Mouse (Mus musculus) midbrain, embryonic 14.5 days (tissue): ENCODE results near the gene Bbs9. TPM values are rescaled to one million over a fixed set of nuclear protein-coding genes. Genes with fewer than 3 reads are reported as not detected.

Source experiments
- ATAC-seq: fragments of 200-750 bp; cut with Nextera tagmentation; 2 replicates; pipeline ENCODE4 v1.8.0; 2017; ENCODE audit warnings: moderate number of reproducible peaks, moderate library complexity; ENCODE audit not compliant: low FRiP score, low TSS enrichment
- DNase-seq: peaks from one replicate; pipeline ENCODE4 v3.0.0-alpha.2; 2015
- H3K27ac ChIP-seq: fragments of 300-500 bp; sonication (generic); replicated peaks from 2 replicates; pipeline ENCODE4 v1.5.1; 2014; ENCODE audit warnings: mild to moderate bottlenecking, low read depth, low read length, moderate library complexity
- H3K27me3 ChIP-seq: fragments of 300-500 bp; sonication (generic); 2 replicates; pipeline ENCODE4 v1.6.1; 2014; ENCODE audit warnings: low read length, control low read depth, mixed read lengths; ENCODE audit not compliant: control insufficient read depth, insufficient read depth
- H3K36me3 ChIP-seq: fragments of 300-500 bp; sonication (generic); 2 replicates; pipeline ENCODE4 v1.6.1; 2014; ENCODE audit warnings: low read length, control low read depth; ENCODE audit not compliant: control insufficient read depth, insufficient read depth
- H3K4me1 ChIP-seq: fragments of 300-500 bp; sonication (generic); 2 replicates; pipeline ENCODE4 v1.6.1; 2014; ENCODE audit warnings: mild to moderate bottlenecking, antibody characterized with exemption, low read length, control low read depth; ENCODE audit not compliant: control insufficient read depth, insufficient read depth
- H3K4me2 ChIP-seq: fragments of 300-500 bp; sonication (generic); 2 replicates; pipeline ENCODE4 v1.6.1; 2014; ENCODE audit warnings: mild to moderate bottlenecking, low read length, moderate library complexity
- H3K4me3 ChIP-seq: fragments of 300-500 bp; sonication (generic); replicated peaks from 2 replicates; pipeline ENCODE4 v1.5.1; 2014; ENCODE audit warnings: low read depth, low read length
- H3K9ac ChIP-seq: fragments of 300-500 bp; sonication (generic); replicated peaks from 2 replicates; pipeline ENCODE4 v1.6.1; 2014; ENCODE audit warnings: mild to moderate bottlenecking, low read length, moderate library complexity
- H3K9me3 ChIP-seq: fragments of 300-500 bp; sonication (generic); 2 replicates; pipeline ENCODE4 v1.6.1; 2016; ENCODE audit warnings: low read length, control low read depth, mixed read lengths; ENCODE audit not compliant: control insufficient read depth
- WGBS: fragments of 180-500 bp; shearing (Covaris S2); extraction: QIAGEN DNeasy Blood & Tissue Kit; methylation state at CpG from one replicate; pipeline ENCODE4 v1.1.7; 2014; 5-methylcytosine and 5-hydroxymethylcytosine counted together
- polyA plus RNA-seq: library from polyadenylated mRNA; unstranded; fragments of >200 nt; fragmentation: Nextera tagmentation; extraction: Ambion mirVana; gene quantifications from 2 replicates; pipeline ENCODE4 v1.2.1, GENCODE M21; 2014

The Bbs9 gene
- polyA plus RNA-seq, 1 experiment from 2014 or later: 24.2 TPM

GRCm38 (mm10) chr9:22754081-22754672 lies 278.7 kb downstream of the Bbs9 start:
- H3K9ac ChIP-seq: no peak overlapping the region
- H3K4me1 ChIP-seq: no peaks in the 10 kb centered on the region
- H3K9me3 ChIP-seq: 0 out of 2 replicates have a peak, but pooled peaks cover 5% of the 10 kb centered on the region
- DNase-seq (no peak), ATAC-seq (no peak)
- no peak overlapping the region for H3K4me3 ChIP-seq
- H3K4me2 ChIP-seq: no peak overlapping the region
- H3K27ac ChIP-seq: no peak overlapping the region
- H3K27me3 ChIP-seq: no peaks in the 10 kb centered on the region
- 69% methylated on average over 6 of the region's 6 CpGs for WGBS
- no peaks in the 10 kb centered on the region for H3K36me3 ChIP-seq

- H3K4me3 ChIP-seq: no peak overlapping the region
- H3K9me3 ChIP-seq: no peaks in the 10 kb centered on the region
- ATAC-seq: no peak
- no peaks in the 10 kb centered on the region for H3K36me3 ChIP-seq
- DNase-seq: no peak
- H3K4me1 ChIP-seq: no peaks in the 10 kb centered on the region
- no peak overlapping the region for H3K9ac ChIP-seq
- no peak overlapping the region for H3K4me2 ChIP-seq
- 77% methylated on average over 3 of the region's 3 CpGs for WGBS
- no peak overlapping the region for H3K27ac ChIP-seq
- H3K27me3 ChIP-seq: no peaks in the 10 kb centered on the region
Measured at GRCm38 (mm10) chr9:22758487-22758886, 283.0 kb downstream of the Bbs9 start.

- WGBS: 67% methylated on average over 3 of the region's 3 CpGs
- no peak for ATAC-seq
Measured at GRCm38 (mm10) chr9:22759241-22759640, 283.7 kb downstream of the Bbs9 start.

DNA sequence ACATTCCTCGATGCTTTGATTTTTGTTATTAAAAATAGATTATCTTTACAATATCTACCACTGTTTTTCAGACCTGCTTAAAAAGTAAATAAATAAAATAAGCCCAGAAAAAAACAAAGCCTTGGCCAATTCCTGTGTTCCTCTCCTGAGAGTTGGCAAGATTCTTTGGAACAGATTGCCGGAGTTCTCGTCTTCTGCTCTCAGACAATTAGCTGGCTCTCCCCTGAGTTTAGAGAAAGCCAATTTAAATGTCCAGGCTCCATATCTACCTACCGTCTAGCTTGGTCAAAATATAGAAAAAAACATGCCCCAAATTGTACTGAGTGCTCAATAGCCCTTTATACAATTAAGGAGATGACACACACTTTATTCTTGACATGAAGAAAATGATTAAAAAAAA lies 284.9 kb downstream of the Bbs9 start:
- Histone ChIP-seq H3K27me3 (no peaks in the 10 kb centered on the region), H3K36me3 (no peaks in the 10 kb centered on the region), H3K27ac (no peak overlapping the region), H3K9me3 (no peaks in the 10 kb centered on the region), H3K4me3 (no peak overlapping the region), H3K9ac (no peak overlapping the region), H3K4me2 (no peak overlapping the region), H3K4me1 (no peaks in the 10 kb centered on the region)
- DNase-seq (no peak), ATAC-seq (no peak)
- 78% methylated on average over 4 of the region's 4 CpGs for WGBS

More at GRCm38 (mm10) chr9:22759241-22759640, 283.7 kb downstream of the Bbs9 start:
- no peak overlapping the region for H3K4me3 ChIP-seq
- H3K27ac ChIP-seq: no peak overlapping the region
- no peaks in the 10 kb centered on the region for H3K27me3 ChIP-seq
- H3K4me1 ChIP-seq: no peaks in the 10 kb centered on the region
- H3K4me2 ChIP-seq: no peak overlapping the region
- no peaks in the 10 kb centered on the region for H3K36me3 ChIP-seq
- no peak overlapping the region for H3K9ac ChIP-seq
- H3K9me3 ChIP-seq: no peaks in the 10 kb centered on the region
- DNase-seq: no peak

GRCm38 (mm10) chr9:22761487-22761886 lies 286.0 kb downstream of the Bbs9 start:
- ATAC-seq (no peak), DNase-seq (no peak)
- Histone ChIP-seq H3K9me3 (no peaks in the 10 kb centered on the region), H3K36me3 (no peaks in the 10 kb centered on the region), H3K27me3 (no peaks in the 10 kb centered on the region), H3K4me2 (no peak overlapping the region), H3K27ac (no peak overlapping the region), H3K4me1 (no peaks in the 10 kb centered on the region), H3K9ac (no peak overlapping the region), H3K4me3 (no peak overlapping the region)
- WGBS: 85% methylated on average over 8 of the region's 8 CpGs

DNA sequence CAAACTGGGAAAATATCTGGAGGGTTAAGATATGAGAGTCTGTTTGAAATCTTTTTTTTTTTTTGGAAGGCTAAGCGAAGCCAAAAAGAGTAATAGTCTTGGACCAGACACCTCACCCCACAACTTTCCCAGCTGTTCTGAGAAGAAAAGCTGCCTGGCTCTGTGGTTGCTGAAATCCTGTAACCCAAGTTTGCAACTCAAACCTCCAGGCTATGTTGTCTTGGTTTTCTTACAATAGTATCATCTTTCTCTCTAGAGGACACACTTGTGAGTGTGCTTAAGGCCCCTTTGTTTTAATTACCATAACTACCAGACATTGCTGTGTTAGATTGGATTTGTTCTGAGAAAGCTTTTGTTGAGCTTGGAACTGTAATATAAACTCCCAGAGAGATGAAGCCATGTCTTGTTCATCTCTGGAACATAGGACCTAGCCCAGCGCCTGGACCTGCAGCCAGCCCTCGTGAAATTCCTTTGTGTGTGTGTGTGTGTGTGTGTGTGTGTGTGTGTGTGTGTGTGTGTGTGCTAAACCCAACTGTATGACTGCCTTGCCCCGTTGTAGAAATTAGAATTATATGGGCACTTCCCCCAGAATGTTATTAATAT lies 290.2 kb downstream of the Bbs9 start:
- no peak for DNase-seq
- no peaks in the 10 kb centered on the region for H3K9me3 ChIP-seq
- no peak overlapping the region for H3K4me3 ChIP-seq
- no peaks in the 10 kb centered on the region for H3K27me3 ChIP-seq
- no peak for ATAC-seq
- no peaks in the 10 kb centered on the region for H3K36me3 ChIP-seq
- no peak overlapping the region for H3K27ac ChIP-seq
- H3K9ac ChIP-seq: no peak overlapping the region
- no peak overlapping the region for H3K4me2 ChIP-seq
- no peaks in the 10 kb centered on the region for H3K4me1 ChIP-seq
- 85% methylated on average over 4 of the region's 4 CpGs for WGBS

GRCm38 (mm10) chr9:22767154-22767553 lies 291.6 kb downstream of the Bbs9 start:
- 93% methylated on average over 5 of the region's 5 CpGs for WGBS
- Histone ChIP-seq H3K27ac (no peak overlapping the region), H3K9me3 (no peaks in the 10 kb centered on the region), H3K27me3 (no peaks in the 10 kb centered on the region), H3K36me3 (no peaks in the 10 kb centered on the region), H3K4me2 (no peak overlapping the region), H3K4me1 (no peaks in the 10 kb centered on the region), H3K9ac (no peak overlapping the region), H3K4me3 (no peak overlapping the region)
- no peak for DNase-seq
- ATAC-seq: no peak

DNA sequence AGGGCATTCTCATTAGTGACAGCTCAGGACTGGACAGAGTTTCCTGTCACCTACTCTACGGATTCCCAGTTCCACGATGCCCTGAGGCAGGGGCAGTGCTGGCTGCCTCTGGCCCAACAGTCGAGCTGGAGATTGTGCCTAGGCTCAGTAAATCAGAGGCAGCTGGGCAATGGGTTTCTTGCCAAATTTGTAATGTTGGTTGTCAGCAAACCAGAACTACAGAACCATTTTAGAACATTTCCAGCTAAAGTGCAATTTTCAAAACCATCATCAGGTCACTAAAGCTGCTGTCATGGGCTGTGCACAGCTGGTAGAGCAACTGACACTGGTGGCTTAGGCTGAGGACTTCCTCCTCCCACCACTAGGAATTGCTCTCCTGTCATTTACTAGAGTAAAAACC lies 292.3 kb downstream of the Bbs9 start:
- no peak overlapping the region for H3K9ac ChIP-seq
- no peaks in the 10 kb centered on the region for H3K9me3 ChIP-seq
- DNase-seq (no peak), ATAC-seq (no peak)
- no peaks in the 10 kb centered on the region for H3K27me3 ChIP-seq
- no peaks in the 10 kb centered on the region for H3K4me1 ChIP-seq
- WGBS: 84% methylated on average over 3 of the region's 3 CpGs
- H3K4me3 ChIP-seq: no peak overlapping the region
- no peaks in the 10 kb centered on the region for H3K36me3 ChIP-seq
- no peak overlapping the region for H3K4me2 ChIP-seq
- no peak overlapping the region for H3K27ac ChIP-seq

DNA sequence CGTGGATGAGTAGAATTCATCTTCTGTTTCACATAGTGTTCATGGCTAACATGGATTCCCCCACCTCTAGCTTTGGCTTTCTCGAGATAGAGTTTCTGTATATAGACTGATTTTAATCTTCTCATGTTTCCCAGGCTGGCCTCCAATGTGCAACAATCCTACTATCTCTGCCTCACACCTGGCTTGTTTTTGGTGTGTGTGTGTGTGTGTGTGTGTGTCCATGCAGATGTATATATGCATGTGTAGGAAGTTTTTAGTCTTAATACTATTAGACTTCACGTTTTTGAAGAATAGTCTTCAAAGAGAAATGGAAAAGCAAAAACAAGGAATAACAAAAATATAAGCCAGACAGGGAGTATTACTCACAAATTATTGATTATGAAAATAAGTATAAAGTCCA lies 296.3 kb downstream of the Bbs9 start:
- no peak for ATAC-seq
- no peak overlapping the region for H3K27ac ChIP-seq
- no peaks in the 10 kb centered on the region for H3K27me3 ChIP-seq
- no peak overlapping the region for H3K9ac ChIP-seq
- WGBS: 93% methylated on average over 3 of the region's 3 CpGs
- H3K4me2 ChIP-seq: no peak overlapping the region
- H3K4me3 ChIP-seq: no peak overlapping the region
- H3K36me3 ChIP-seq: no peaks in the 10 kb centered on the region
- H3K9me3 ChIP-seq: no peaks in the 10 kb centered on the region
- H3K4me1 ChIP-seq: no peaks in the 10 kb centered on the region
- no peak for DNase-seq
